In genomic region chr3:117575928-117576254, GRCm38 (mm10) we compare ENCODE assay signal across 8 mouse cellular contexts. TPM values are rescaled to one million over a fixed set of nuclear protein-coding genes. Genes with fewer than 3 reads are reported as not detected.
A peak's percentile ranks its signal among the peaks of the same experiment; 100 is the strongest.
DNase-seq lines count a peak whose midpoint lies in the region; ATAC-seq and TF ChIP-seq lines count a peak whose summit lies in the region.

No protein-coding gene starts in this region.

- TF ChIP-seq CTCF in gastrocnemius, adult 2 months (IDR thresholded peaks at IDR 0.05) = no peak
- TF ChIP-seq CTCF in testis, adult 2 months (IDR thresholded peaks at IDR 0.05; ENCODE audit: control insufficient read depth, insufficient read depth, insufficient replicate concordance, low read depth, low read length) = no peak

- H3K9me3 ChIP-seq in liver, embryonic 13.5 days (replicated peaks) = no peaks in the 10 kb centered on the region

- H3K27me3 ChIP-seq in testis, adult 2 months (ENCODE audit: control insufficient read depth, insufficient read depth, low read length) = no peaks in the 10 kb centered on the region; the same call in 1 of the 2 replicates
- H3K27me3 ChIP-seq in liver, embryonic 13.5 days = peaks cover 31% of the 10 kb centered on the region

- no peak for DNase-seq in gastrocnemius, adult 2 months
- no peak for DNase-seq in gastrocnemius, postnatal 4 days (ENCODE audit: low spot score in 2 of 2)
- no peak for DNase-seq in testis, postnatal 10 days (ENCODE audit: low spot score)
- no peak for DNase-seq in liver, embryonic 13.5 days
- no peak for DNase-seq in thymus, postnatal 4 days
- no peak for DNase-seq in thymus, postnatal 10 days (ENCODE audit: low spot score in 2 of 2)
- no peak for DNase-seq in adrenal gland, postnatal 25 days

- H3K4me1 ChIP-seq in testis, adult 2 months (ENCODE audit: control insufficient read depth, insufficient read depth, low read length) = peaks cover 16% of the 10 kb centered on the region
- no peaks in the 10 kb centered on the region for H3K4me1 ChIP-seq in liver, embryonic 13.5 days (replicated peaks)

- no peaks in the 10 kb centered on the region for H3K36me3 ChIP-seq in testis, adult 2 months (ENCODE audit: control insufficient read depth, insufficient read depth, low read length)
- H3K36me3 ChIP-seq in liver, embryonic 13.5 days = no peaks in the 10 kb centered on the region

- intact Hi-C loops in gastrocnemius, adult 2 months (cut with DNase I) = no loop called here

- H3K4me3 ChIP-seq in gastrocnemius, adult 2 months = peak overlapping the region; percentile 60
- peak overlapping the region; percentile 68 for H3K4me3 ChIP-seq in testis, adult 2 months (ENCODE audit: control insufficient read depth, low read depth, low read length)
- peak overlapping the region; percentile 45; the same call in 1 of the 2 replicates for H3K4me3 ChIP-seq in liver, embryonic 13.5 days (replicated peaks)

- H3K9ac ChIP-seq in liver, embryonic 13.5 days = no peak overlapping the region

- TF ChIP-seq POLR2A in testis, adult 2 months (IDR thresholded peaks at IDR 0.05; ENCODE audit: control insufficient read depth, low read depth, low read length) = no peak

- WGBS in liver, embryonic 13.5 days (ENCODE audit: insufficient replicate concordance) = 17% methylated on average over 3 of the region's 3 CpGs

- H3K4me2 ChIP-seq in liver, embryonic 13.5 days = peak overlapping the region; percentile 60

- H3K27ac ChIP-seq in gastrocnemius, adult 2 months = no peak overlapping the region
- no peak overlapping the region for H3K27ac ChIP-seq in testis, adult 2 months (ENCODE audit: control insufficient read depth, insufficient read depth, low read depth, low read length)
- no peak overlapping the region for H3K27ac ChIP-seq in liver, embryonic 13.5 days

- no peak for ATAC-seq in liver, embryonic 13.5 days (ENCODE audit: low read depth)

RNA-seq across cellular contexts. Expression of gene Plppr5, which starts 1.3 kb away (rescaled TPM):
- not detected for total RNA-seq in gastrocnemius, adult 2 months (2021)
- total RNA-seq in gastrocnemius, postnatal 4 days (2021) = under 1 TPM; 0.13 to 0.22 TPM
- 0.49 and 0.62 TPM in 2 replicates for polyA plus RNA-seq in testis, adult 2 months (2012; rRNA removed)
- 0.03 and 0.10 TPM in 2 replicates for polyA plus RNA-seq in liver, embryonic 13.5 days (2015; fragmentation: Nextera tagmentation; extraction: Ambion mirVana)
- total RNA-seq in adrenal gland, postnatal 25 days (2021) = 0.49 and 0.81 TPM in 2 replicates
